Mouse (Mus musculus) liver, embryonic 16.5 days (tissue): ENCODE results near the gene Rnf39. TPM values are rescaled to one million over a fixed set of nuclear protein-coding genes. Genes with fewer than 3 reads are reported as not detected.

Experiments used
- ATAC-seq: fragments of 200-750 bp; cut with Nextera tagmentation; 2 replicates; pipeline ENCODE4 v1.8.0; 2017; ENCODE audit warnings: low read depth, mild to moderate bottlenecking, moderate number of reproducible peaks, moderate library complexity
- H3K27ac ChIP-seq: fragments of 300-500 bp; sonication (generic); 2 replicates; pipeline ENCODE4 v1.5.1; 2014; ENCODE audit warnings: mild to moderate bottlenecking, low read length
- H3K27me3 ChIP-seq: fragments of 300-500 bp; sonication (generic); 2 replicates; pipeline ENCODE4 v1.6.1; 2014; ENCODE audit warnings: low read depth, low read length, mixed read lengths; ENCODE audit not compliant: control insufficient read depth, insufficient read depth
- H3K36me3 ChIP-seq: fragments of 300-500 bp; sonication (generic); 2 replicates; pipeline ENCODE4 v1.6.1; 2014; ENCODE audit warnings: mild to moderate bottlenecking; ENCODE audit not compliant: control insufficient read depth, insufficient read depth
- H3K4me1 ChIP-seq: fragments of 300-500 bp; sonication (generic); 2 replicates; pipeline ENCODE4 v1.6.1; 2014; ENCODE audit warnings: low read depth, low read length, mixed read lengths; ENCODE audit not compliant: control insufficient read depth
- H3K4me2 ChIP-seq: fragments of 300-500 bp; sonication (generic); 2 replicates; pipeline ENCODE4 v1.6.1; 2014; ENCODE audit warnings: low read depth, low read length, mixed read lengths
- H3K4me3 ChIP-seq: fragments of 300-500 bp; sonication (generic); 2 replicates; pipeline ENCODE4 v1.5.1; 2014; ENCODE audit warnings: low read depth, mild to moderate bottlenecking, low read length
- H3K9ac ChIP-seq: fragments of 300-500 bp; sonication (generic); 2 replicates; pipeline ENCODE4 v1.6.1; 2014; ENCODE audit warnings: low read depth, low read length
- H3K9me3 ChIP-seq: fragments of 300-500 bp; sonication (generic); replicated peaks from 2 replicates; pipeline ENCODE4 v1.6.1; 2016; ENCODE audit warnings: low read length; ENCODE audit not compliant: control insufficient read depth
- WGBS: fragments of 180-500 bp; shearing (Covaris S2); extraction: QIAGEN DNeasy Blood & Tissue Kit; methylation state at CpG from one replicate; pipeline ENCODE4 v1.1.7; 2014; ENCODE audit not compliant: insufficient replicate concordance; 5-methylcytosine and 5-hydroxymethylcytosine counted together
- polyA plus RNA-seq: library from polyadenylated mRNA; unstranded; fragments of >200 nt; fragmentation: Nextera tagmentation; extraction: Ambion mirVana; gene quantifications from 2 replicates; pipeline ENCODE4 v1.2.1, GENCODE M21; 2015

Gene Rnf39
- polyA plus RNA-seq, 1 experiment from 2014 or later = 0.08 TPM

DNA sequence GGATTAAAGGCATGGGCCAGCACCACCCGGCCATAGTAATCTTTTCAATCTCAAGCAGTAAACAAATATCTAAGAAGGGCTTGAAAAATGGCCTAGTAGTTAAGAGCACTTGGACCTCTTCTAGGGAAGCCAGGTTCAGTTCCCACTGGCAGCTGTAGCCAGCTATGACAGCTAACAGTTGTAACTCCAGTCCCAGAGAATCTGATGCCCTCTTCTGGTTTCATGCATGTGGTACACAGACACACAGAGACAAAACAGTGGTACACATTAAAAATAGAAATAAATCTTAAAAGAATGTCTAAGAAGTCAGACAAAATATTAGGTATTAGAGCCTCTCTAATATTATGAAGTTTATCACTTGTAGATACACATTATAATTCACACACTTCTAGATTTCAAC lies 18.4 kb downstream of the Rnf39 start:
- Histone ChIP-seq H3K27me3 (no peaks in the 10 kb centered on the region), H3K27ac (no peak overlapping the region), H3K9me3 (no peaks in the 10 kb centered on the region), H3K4me1 (peaks cover 11% of the 10 kb centered on the region), H3K4me3 (no peak overlapping the region), H3K4me2 (no peak overlapping the region), H3K9ac (no peak overlapping the region), H3K36me3 (no peaks in the 10 kb centered on the region)
- ATAC-seq = no peak
- 43% methylated on average over 1 of the region's 1 CpGs for WGBS

DNA sequence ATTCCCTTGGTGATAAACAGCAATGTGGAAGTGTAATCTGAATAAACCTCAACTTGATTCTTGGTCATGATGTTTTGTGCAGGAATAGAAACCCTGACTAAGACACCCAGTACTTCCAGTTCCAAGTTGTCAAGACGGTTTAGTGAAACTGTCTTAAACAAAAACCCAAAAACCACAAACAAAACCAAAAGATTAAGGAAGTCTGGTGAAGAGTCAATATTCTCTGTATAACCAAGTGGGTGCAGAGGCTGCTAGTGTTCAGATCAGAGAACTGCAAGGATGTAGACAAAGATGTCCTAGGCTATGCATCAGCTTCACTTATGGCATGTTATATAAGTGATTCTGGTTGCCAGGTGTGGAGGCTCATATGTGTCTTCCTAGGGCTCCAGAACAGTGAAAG lies 24.2 kb downstream of the Rnf39 start:
- Histone ChIP-seq H3K4me3 (no peak overlapping the region), H3K4me1 (no peaks in the 10 kb centered on the region), H3K4me2 (no peak overlapping the region), H3K9ac (no peak overlapping the region), H3K27me3 (no peaks in the 10 kb centered on the region), H3K9me3 (no peaks in the 10 kb centered on the region), H3K27ac (no peak overlapping the region), H3K36me3 (no peaks in the 10 kb centered on the region)
- no peak for ATAC-seq
- 21% methylated on average over 1 of the region's 1 CpGs for WGBS

DNA sequence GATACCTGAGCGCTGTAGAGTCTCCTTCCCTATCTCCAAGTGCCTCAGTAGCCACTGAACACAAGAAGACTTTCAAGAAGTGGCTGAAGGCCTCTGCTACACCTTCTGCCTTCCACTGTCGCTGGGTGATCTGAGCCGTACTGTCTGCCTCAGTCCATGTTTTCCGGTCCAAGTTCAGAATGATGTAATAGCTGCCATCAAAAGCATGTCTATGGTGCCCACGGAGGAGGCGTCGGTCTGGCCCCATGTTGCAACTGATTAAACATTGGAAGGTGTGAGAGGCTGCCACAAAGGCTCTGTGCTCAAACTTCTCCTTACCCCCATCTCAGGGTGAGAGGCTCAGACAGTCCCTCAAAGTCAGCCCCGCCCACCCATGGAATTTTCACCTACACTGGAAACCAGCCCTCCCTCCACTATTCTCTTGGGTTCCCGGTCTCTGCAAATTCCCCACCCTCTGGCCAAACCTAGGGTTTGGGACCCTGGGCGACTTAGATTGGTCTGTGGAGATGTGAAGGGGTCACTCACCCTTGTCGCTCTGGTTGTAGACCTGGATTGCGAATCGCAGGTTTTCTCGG lies 27.7 kb downstream of the Rnf39 start:
- ATAC-seq = peak; percentile 80
- 66% methylated on average over 14 of the region's 14 CpGs for WGBS
- H3K36me3 ChIP-seq = no peaks in the 10 kb centered on the region

DNA sequence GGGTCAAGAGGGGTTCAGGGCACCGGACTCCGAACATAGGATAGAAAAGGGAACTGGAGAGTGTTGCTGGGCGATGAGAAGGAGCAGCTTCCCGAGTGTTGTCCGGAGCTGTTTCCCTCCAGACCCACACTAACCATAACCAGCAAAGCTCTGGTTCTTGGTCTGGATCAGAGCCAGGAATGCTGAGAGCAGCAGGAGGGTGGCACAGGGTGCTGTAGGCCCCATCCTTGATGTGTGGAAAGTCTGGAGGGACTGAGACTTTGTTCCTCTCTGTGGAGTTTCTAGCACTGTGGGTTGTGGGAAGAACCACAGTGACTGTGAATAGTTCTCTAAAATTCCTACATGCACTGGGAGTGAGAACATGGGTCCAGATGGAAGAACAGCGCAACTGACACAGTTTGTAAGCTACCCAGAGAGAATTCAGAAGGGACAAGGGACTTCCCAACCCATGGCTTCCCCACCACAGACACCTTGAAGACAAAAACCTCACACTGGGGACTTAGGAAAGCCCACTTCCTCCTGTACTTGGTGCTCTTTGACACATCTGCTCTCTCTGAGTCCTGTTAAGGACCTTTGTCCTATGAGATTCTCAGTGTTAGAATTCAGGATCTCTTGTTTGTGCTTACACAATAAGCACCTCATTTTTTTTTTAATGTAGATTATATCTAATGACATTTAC lies 28.6 kb downstream of the Rnf39 start:
- ATAC-seq = no peak
- H3K27me3 ChIP-seq = no peaks in the 10 kb centered on the region
- no peaks in the 10 kb centered on the region for H3K36me3 ChIP-seq
- H3K4me3 ChIP-seq = no peak overlapping the region
- H3K27ac ChIP-seq = no peak overlapping the region
- H3K9me3 ChIP-seq = no peaks in the 10 kb centered on the region
- 66% methylated on average over 6 of the region's 6 CpGs for WGBS
- no peaks in the 10 kb centered on the region for H3K4me1 ChIP-seq
- no peak overlapping the region for H3K9ac ChIP-seq
- no peak overlapping the region for H3K4me2 ChIP-seq

More for the DNA sequence above, 27.7 kb downstream of the Rnf39 start:
- H3K9me3 ChIP-seq = no peaks in the 10 kb centered on the region
- H3K27me3 ChIP-seq = no peaks in the 10 kb centered on the region
- no peak overlapping the region for H3K4me3 ChIP-seq
- no peak overlapping the region for H3K4me2 ChIP-seq
- no peak overlapping the region for H3K27ac ChIP-seq
- H3K9ac ChIP-seq = no peak overlapping the region
- H3K4me1 ChIP-seq = no peaks in the 10 kb centered on the region

DNA sequence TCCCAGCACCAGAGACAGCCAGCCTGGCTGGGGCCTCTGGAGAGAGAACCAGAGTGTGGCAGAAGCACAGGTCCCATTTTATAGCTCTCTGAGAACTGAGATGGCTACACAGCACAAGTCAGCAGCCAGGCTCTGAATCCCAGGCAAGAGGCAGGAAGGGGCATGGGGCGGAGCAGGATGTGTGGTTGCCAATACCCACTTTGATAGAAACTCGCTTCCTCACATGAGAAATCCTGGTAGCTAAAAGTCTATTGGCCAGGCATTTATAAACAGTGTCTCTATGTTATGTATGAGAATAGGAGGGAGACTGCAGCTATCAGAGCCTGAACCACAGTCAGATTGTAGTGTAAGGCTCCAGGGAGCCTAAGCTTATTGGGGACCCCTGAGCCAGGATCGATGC lies 30.1 kb downstream of the Rnf39 start:
- 31% methylated on average over 3 of the region's 3 CpGs for WGBS
- Histone ChIP-seq H3K27me3 (no peaks in the 10 kb centered on the region), H3K36me3 (no peaks in the 10 kb centered on the region), H3K4me1 (no peaks in the 10 kb centered on the region), H3K4me2 (no peak overlapping the region), H3K9ac (no peak overlapping the region), H3K27ac (no peak overlapping the region), H3K4me3 (no peak overlapping the region), H3K9me3 (no peaks in the 10 kb centered on the region)
- ATAC-seq = no peak

DNA sequence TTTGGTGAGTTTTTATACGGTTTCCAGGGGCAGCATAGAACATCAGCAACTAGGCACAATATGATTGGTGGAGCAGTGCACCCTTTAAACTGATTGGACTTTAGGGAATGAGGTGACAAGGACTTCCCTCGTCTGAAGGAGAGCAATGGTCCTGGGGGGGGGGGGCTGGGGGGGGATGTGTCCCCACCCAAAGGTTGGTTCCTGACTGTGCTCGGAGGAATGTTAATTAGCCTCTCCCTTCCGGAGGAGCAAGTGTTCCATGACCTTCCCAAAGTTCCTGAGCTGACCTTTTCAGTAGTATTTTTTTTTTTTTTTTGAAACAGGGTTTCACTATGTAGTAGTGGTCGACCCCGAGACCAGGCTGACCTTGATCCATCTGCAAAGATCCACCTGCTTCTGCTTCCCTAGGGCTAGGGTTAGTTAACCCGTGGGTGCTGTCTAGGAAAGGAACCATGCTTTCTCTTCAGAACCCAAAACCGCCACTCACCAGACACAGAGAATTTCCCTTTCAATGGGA lies 30.6 kb downstream of the Rnf39 start:
- H3K4me2 ChIP-seq = no peak overlapping the region
- 55% methylated on average over 8 of the region's 8 CpGs for WGBS
- H3K4me3 ChIP-seq = no peak overlapping the region
- no peaks in the 10 kb centered on the region for H3K36me3 ChIP-seq
- H3K9me3 ChIP-seq = no peaks in the 10 kb centered on the region
- no peaks in the 10 kb centered on the region for H3K4me1 ChIP-seq
- no peaks in the 10 kb centered on the region for H3K27me3 ChIP-seq
- no peak overlapping the region for H3K27ac ChIP-seq
- H3K9ac ChIP-seq = no peak overlapping the region
- no peak for ATAC-seq

DNA sequence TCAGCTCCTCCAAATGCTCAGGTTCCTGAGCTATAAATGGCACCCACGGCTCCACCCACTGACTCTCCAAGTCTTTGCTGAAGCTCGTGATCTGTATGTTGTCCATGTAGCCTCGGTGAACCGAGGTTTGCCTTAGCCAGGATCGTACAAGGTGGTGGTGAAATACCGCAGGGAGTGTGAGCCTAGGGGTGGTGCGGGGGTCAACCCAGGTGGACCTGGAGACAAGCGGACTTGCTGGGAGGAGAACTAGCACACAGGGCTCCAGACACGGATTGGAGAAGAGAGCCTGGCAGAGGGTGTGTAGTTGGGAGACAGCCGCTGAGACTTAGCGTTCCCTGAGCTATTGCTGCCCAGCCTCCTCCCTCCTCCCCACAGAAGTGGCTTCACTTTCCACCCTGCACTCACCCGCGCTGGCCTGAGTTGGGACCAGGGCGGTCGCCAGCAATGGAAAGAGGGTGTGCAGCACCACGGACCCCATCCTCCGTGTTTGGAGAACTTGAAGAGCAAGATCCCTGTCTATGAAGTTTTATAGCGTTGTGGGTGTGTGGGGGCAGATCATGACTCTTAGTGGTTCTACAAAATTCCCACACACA lies 38.6 kb downstream of the Rnf39 start, which contains the start of gene 2410137M14Rik:
Gene 2410137M14Rik (minus strand): TSS at position 17 of the 593 bp plus-strand sequence.
- H3K9ac ChIP-seq = no peak within 1 kb of the TSS
- H3K36me3 ChIP-seq = no peaks in the 10 kb centered on the region
- 0 out of 2 replicates have a peak within 1 kb of the TSS, but pooled peaks have one; percentile 8 for H3K4me2 ChIP-seq
- H3K4me3 ChIP-seq = no peak within 1 kb of the TSS
- H3K9me3 ChIP-seq = no peaks in the 10 kb centered on the region
- H3K27me3 ChIP-seq = peaks cover 5% of the 10 kb centered on the region; the same call in 1 of the 2 replicates
- no peaks in the 10 kb centered on the region for H3K4me1 ChIP-seq
- no peak for ATAC-seq
- no peak within 1 kb of the TSS for H3K27ac ChIP-seq
- WGBS = 6% methylated on average over 18 of the region's 18 CpGs

DNA sequence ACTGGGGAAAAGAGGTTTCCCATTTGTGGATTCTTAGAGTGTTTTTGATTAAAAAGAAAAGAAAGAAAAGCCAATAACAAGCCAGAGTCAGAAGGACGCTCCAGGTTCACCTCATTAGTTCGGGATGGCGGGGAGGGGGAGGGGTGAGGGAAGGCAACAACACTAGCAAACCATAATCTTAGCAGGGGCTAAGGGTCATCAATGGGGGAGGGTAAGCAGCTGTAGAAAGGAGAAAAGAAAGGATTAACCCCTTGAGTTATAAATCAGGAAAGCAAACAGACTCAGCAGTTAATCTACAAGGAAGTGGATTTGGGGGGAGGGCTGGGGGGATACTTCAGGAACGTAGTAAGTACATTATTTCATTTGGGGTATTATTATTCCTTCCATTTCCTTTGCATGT lies 39.1 kb downstream of the Rnf39 start:
- no peak overlapping the region for H3K4me3 ChIP-seq
- H3K4me2 ChIP-seq = 0 out of 2 replicates have a peak overlapping the region, but pooled peaks have one; percentile 8
- WGBS = 13% methylated on average over 4 of the region's 4 CpGs

More for the DNA sequence above, 39.1 kb downstream of the Rnf39 start:
- Histone ChIP-seq H3K4me1 (no peaks in the 10 kb centered on the region), H3K9me3 (no peaks in the 10 kb centered on the region), H3K27me3 (peaks cover 5% of the 10 kb centered on the region; the same call in 1 of the 2 replicates), H3K27ac (no peak overlapping the region), H3K9ac (no peak overlapping the region), H3K36me3 (no peaks in the 10 kb centered on the region)
- ATAC-seq = no peak
